Mouse (Mus musculus) spleen, adult 2 months (tissue): ENCODE results near the gene Dcaf4. TPM values are rescaled to one million over a fixed set of nuclear protein-coding genes. Genes with fewer than 3 reads are reported as not detected.

Experiments
- DNase-seq, 2 experiments: peaks; one replicate each; pipeline versions ENCODE4 v3.0.0 to v3.0.0-alpha.2; 2012 to 2021; ENCODE audit warnings: low spot score in 2 of 2, low read depth in 1 of 2
- H3K27ac ChIP-seq: fragments of 200-500 bp; 2 replicates; pipeline ENCODE4 v1.5.1; 2012; ENCODE audit warnings: low read length, inconsistent platforms; ENCODE audit not compliant: insufficient read depth
- H3K27me3 ChIP-seq: fragments of 200-500 bp; 2 replicates; pipeline ENCODE4 v1.6.1; 2012; ENCODE audit warnings: mild to moderate bottlenecking, moderate library complexity, low read length, inconsistent platforms; ENCODE audit not compliant: control insufficient read depth, insufficient read depth
- H3K36me3 ChIP-seq: fragments of 200-500 bp; 2 replicates; pipeline ENCODE4 v1.6.1; 2012; ENCODE audit warnings: mild to moderate bottlenecking, low read length, inconsistent platforms; ENCODE audit not compliant: control insufficient read depth, insufficient read depth
- H3K4me1 ChIP-seq: fragments of 200-500 bp; 2 replicates; pipeline ENCODE4 v1.6.1; 2011; ENCODE audit warnings: inconsistent platforms; ENCODE audit not compliant: control insufficient read depth, insufficient read depth, insufficient read length
- H3K4me3 ChIP-seq: fragments of 200-500 bp; 2 replicates; pipeline ENCODE4 v1.5.1; 2011; ENCODE audit warnings: mild to moderate bottlenecking, inconsistent platforms; ENCODE audit not compliant: insufficient read depth, insufficient read length; ENCODE audit errors: extremely low read depth
- CTCF ChIP-seq: fragments of 200-500 bp; IDR thresholded peaks from 2 replicates; pipeline ENCODE4 v1.5.1; 2011; ENCODE audit warnings: mild to moderate bottlenecking, inconsistent platforms; ENCODE audit not compliant: insufficient read depth, insufficient read length, insufficient replicate concordance; ENCODE audit errors: extremely low read depth
- POLR2A ChIP-seq: fragments of 200-500 bp; IDR thresholded peaks from 2 replicates; pipeline ENCODE4 v1.6.1; 2011; ENCODE audit warnings: low read depth, low read length, inconsistent platforms
- WGBS: fragments of 180-500 bp; shearing (Covaris S2); methylation state at CpG from one replicate; pipeline ENCODE4 v1.1.7; 2018; 5-methylcytosine and 5-hydroxymethylcytosine counted together
- polyA plus RNA-seq: library from polyadenylated mRNA; depleted of rRNA; stranded (reverse); fragments of >200 nt; gene quantifications from 2 replicates; pipeline ENCODE4 v1.2.3, GENCODE M21; 2012

The Dcaf4 gene
- polyA plus RNA-seq, 1 experiment, result 14.0 TPM

DNA sequence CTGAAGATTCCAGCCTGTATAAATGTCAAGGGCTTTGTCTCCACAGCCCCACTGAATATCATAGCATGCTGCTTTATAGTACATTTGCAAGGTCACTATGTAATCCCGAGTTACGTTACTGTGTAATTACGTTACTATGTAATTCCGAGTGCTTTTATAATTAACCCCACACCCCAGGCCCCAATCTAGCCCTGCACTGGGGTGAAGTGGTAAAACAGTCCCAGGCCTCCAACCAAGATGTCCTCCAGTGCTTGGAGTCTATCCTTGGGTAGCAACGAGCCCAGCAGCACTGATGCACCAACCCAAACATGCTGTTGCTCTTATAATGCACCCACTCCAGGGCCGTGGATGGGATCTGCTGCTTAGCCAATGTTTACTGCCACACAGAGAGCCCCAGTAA is 2.8 kb downstream of the Dcaf4 start:
- WGBS, result 95% methylated on average over 6 of the region's 6 CpGs
- Histone ChIP-seq H3K4me3 (no peak overlapping the region), H3K27ac (no peak overlapping the region), H3K4me1 (no peaks in the 10 kb centered on the region; the same call in 1 of the 2 replicates), H3K27me3 (no peaks in the 10 kb centered on the region), H3K36me3 (no peaks in the 10 kb centered on the region; the same call in 1 of the 2 replicates)
- no peak for TF ChIP-seq CTCF
- TF ChIP-seq POLR2A, result no peak
- DNase-seq, result no peak

DNA sequence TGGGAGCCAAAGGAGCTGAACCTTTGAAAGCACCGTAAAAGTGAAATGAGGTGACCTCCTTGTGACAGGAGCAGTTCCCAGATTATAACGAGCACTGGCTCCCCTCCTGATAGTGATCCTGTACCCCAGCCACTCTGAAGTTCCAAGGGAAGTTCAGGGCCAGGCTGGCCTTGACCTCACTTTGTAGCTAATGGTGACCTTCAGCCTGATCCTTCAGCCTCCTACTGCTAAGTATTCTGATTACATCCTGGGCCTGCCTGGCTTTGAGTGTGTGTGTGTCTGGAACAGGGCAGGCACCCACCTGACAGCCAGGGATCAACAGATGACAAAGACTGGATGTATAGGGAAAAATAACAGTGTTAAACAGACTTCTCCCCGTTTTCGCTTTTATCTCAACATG is 3.6 kb downstream of the Dcaf4 start:
- no peak overlapping the region for H3K27ac ChIP-seq
- no peaks in the 10 kb centered on the region; the same call in 1 of the 2 replicates for H3K36me3 ChIP-seq
- no peak for TF ChIP-seq CTCF
- no peak for TF ChIP-seq POLR2A
- DNase-seq, result no peak
- H3K4me3 ChIP-seq, result no peak overlapping the region
- H3K4me1 ChIP-seq, result no peaks in the 10 kb centered on the region; the same call in 1 of the 2 replicates
- no peaks in the 10 kb centered on the region for H3K27me3 ChIP-seq
- WGBS, result 92% methylated on average over 4 of the region's 4 CpGs

DNA sequence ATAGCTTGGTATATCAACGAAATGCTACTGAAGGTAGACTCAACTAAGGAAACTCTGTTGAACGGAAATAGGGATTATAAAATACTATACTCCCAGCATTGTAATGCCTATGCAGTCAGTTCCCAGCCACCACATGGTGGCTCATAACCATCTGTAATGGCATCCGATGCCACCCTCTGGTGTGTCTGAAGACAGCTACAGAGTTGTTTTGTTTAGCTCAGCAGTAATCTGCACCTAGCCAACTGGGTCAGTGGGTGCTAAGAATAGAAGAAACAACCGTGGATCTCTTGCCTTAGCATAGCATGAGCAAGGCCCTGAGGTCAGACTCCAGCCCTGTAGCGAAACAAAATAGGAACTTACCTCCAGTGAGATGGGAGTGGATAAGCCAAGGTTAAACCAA is 4.1 kb downstream of the Dcaf4 start:
- H3K4me1 ChIP-seq, result no peaks in the 10 kb centered on the region; the same call in 1 of the 2 replicates
- H3K4me3 ChIP-seq, result no peak overlapping the region
- WGBS, result 87% methylated on average over 5 of the region's 5 CpGs
- TF ChIP-seq CTCF (no peak), POLR2A (no peak)
- H3K27me3 ChIP-seq, result no peaks in the 10 kb centered on the region
- no peak for DNase-seq
- no peaks in the 10 kb centered on the region; the same call in 1 of the 2 replicates for H3K36me3 ChIP-seq
- H3K27ac ChIP-seq, result no peak overlapping the region

DNA sequence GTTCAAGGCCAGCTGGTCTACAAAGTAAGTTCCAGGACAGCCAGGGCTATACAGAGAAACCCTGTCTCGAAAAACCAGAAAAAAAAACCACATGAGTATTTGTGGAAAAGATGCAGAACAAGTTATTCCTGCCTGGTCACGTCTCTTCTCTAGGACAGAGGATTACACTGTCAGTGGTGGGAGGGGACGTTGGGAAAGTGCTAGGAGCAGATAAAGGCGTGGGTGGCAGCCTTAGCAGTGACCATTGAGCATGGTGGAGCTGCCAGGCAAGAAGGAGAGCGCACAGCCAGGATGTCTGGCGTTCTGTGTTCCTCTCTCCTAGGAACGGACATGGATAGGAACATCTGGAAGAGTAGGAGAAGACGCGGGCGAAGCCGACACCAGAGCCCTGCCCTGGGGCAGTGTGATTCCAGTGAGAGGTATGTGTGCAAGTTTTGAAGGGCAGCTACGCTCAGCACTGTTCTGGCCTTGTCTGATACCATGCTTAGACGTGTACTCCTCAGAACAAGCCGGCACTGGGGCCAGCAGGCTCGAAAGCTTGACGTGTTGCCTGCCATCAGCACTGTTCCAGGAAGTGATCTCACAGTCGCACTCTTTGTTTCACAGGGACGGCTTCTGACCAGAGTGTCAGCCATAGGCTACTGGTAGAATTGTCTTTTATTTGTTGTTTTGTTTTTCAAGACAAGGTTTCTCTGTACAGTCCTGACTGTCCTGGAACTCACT is 5.7 kb downstream of the Dcaf4 start:
- H3K27me3 ChIP-seq, result no peaks in the 10 kb centered on the region
- TF ChIP-seq CTCF (no peak), POLR2A (no peak)
- H3K4me3 ChIP-seq, result no peak overlapping the region
- no peaks in the 10 kb centered on the region; the same call in 1 of the 2 replicates for H3K4me1 ChIP-seq
- WGBS, result 87% methylated on average over 17 of the region's 18 CpGs
- peaks cover 2% of the 10 kb centered on the region for H3K36me3 ChIP-seq
- H3K27ac ChIP-seq, result no peak overlapping the region
- DNase-seq, result no peak

DNA sequence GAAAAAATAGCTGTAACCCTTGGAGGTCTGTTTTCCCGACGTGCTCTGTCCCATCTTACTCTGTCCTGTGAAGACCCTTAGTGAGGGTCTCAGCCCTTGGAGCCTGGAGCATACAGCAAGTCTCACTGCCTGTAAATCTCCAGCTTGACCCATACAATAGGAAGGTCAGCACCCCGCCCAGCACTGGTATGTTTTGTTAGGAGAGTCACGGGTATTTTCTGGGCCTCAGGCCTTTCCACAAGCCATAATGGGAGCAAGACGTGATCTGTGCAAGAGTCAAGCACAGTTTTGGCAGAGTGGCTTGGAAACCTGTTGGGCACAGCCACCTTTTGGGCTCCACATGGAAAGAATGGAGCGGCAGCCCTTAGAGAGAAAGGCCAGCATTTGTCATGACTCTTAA is 7.5 kb downstream of the Dcaf4 start:
- WGBS, result 94% methylated on average over 6 of the region's 6 CpGs
- Histone ChIP-seq H3K36me3 (peaks cover 6% of the 10 kb centered on the region), H3K4me3 (no peak overlapping the region), H3K27me3 (no peaks in the 10 kb centered on the region), H3K27ac (no peak overlapping the region), H3K4me1 (no peaks in the 10 kb centered on the region)
- DNase-seq, result no peak
- TF ChIP-seq POLR2A (no peak), CTCF (no peak)

DNA sequence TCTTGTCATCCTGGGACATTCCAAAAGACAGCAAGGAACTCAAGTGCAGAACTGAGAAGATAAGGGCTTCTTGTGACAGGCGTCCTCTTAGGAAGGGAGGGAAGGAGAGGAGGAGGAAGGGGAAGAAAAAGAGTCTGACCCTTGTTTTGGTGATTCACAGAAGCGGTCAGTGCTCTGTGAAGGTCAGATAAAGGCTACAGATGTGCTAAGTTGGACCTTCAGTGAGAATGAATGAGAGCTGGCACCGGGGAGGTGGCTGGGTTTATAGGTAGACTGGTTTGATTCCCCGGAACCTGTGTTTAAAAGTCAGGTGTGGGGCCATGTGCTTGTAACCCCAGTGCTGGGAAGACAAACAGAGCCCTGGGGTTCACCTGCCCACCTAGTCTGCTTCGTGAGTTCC is 8.4 kb downstream of the Dcaf4 start:
- H3K27me3 ChIP-seq, result no peaks in the 10 kb centered on the region
- no peak overlapping the region for H3K27ac ChIP-seq
- no peak for DNase-seq
- 92% methylated on average over 5 of the region's 5 CpGs for WGBS
- TF ChIP-seq CTCF, result no peak
- TF ChIP-seq POLR2A, result no peak
- H3K4me3 ChIP-seq, result no peak overlapping the region
- peaks cover 7% of the 10 kb centered on the region for H3K36me3 ChIP-seq
- no peaks in the 10 kb centered on the region for H3K4me1 ChIP-seq

DNA sequence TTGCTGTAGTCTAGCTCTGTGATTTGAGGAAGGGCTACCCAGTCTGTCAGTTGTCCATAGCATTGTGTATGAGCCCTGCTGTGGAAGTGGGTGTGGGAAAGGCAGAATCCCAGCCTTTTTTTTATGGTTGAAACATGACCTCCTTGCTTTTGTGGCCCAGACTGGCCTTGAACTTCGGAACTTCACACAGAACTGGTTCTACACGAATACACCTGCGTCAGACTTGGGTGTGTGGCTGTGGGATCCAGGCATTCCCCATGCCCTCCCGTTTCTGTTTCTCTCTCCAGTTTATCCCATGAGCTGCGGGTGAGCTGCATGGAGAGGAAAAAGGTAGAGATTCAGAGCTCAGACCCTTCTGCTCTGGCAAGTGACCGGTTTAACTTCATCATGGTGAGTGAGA is 11.7 kb downstream of the Dcaf4 start:
- Histone ChIP-seq H3K4me1 (no peaks in the 10 kb centered on the region), H3K4me3 (no peak overlapping the region), H3K27ac (no peak overlapping the region), H3K36me3 (peaks cover 7% of the 10 kb centered on the region; the same call in 1 of the 2 replicates), H3K27me3 (no peaks in the 10 kb centered on the region)
- DNase-seq, result no peak
- 92% methylated on average over 6 of the region's 6 CpGs for WGBS
- TF ChIP-seq POLR2A (no peak), CTCF (no peak)
